Mouse (Mus musculus) adrenal gland, adult 8-10 months (tissue): ENCODE results near the gene Olfr56. TPM values are rescaled to one million over a fixed set of nuclear protein-coding genes. Genes with fewer than 3 reads are reported as not detected.
"Not testable (repeated sequence)": the region's sequence is repeated elsewhere in the genome, so short reads cannot be mapped to it uniquely, and the experiment has no call there.

Experiments used
- DNase-seq: peaks from one replicate; pipeline ENCODE4 v3.0.0; 2022
- total RNA-seq, 4 experiments: library from RNA; stranded (reverse); gene quantifications; 2 replicates each; pipeline ENCODE4 v1.2.4; 2022

Gene Olfr56
- total RNA-seq, 4 experiments from 2014 or later: 0.11 to 0.14 (median 0.12) TPM; not detected in 1

GRCm38 (mm10) chr11:49175345-49175744 lies 196.7 kb downstream of the Olfr56 start:
- DNase-seq: no peak

GRCm38 (mm10) chr11:49176047-49176779 lies 197.5 kb downstream of the Olfr56 start:
- DNase-seq: not testable (repeated sequence)

- no peak for DNase-seq
Measured at GRCm38 (mm10) chr11:49183172-49183571, 204.5 kb downstream of the Olfr56 start.

Other genes with a start within 250 kb of the Olfr56 start
- 100 to 1,000 TPM; 568 to 660 (median 629) TPM for gene Rack1, start 178.6 kb upstream of the Olfr56 start, total RNA-seq
- gene Trim41, start 161.5 kb upstream of the Olfr56 start, total RNA-seq: 10 to 100 TPM; 35.5 to 69.9 (median 49.8) TPM
- 10 to 100 TPM; 10.1 to 14.9 (median 10.9) TPM for gene Trim7, start 152.7 kb upstream of the Olfr56 start, total RNA-seq
- 1 to 10 TPM; 2.9 to 3.5 (median 3.3) TPM for gene Gm12184, start 152.2 kb upstream of the Olfr56 start, total RNA-seq
- 10 to 100 TPM; 21.0 to 26.7 (median 25.2) TPM for gene Irgm1, start 107.2 kb upstream of the Olfr56 start, total RNA-seq
- 1 to 10 TPM; 1.4 to 2.8 (median 2.6) TPM for gene Gm5431, start 76.7 kb upstream of the Olfr56 start, total RNA-seq
- 10 to 100 TPM in 1 of 4 experiments, 1 to 10 TPM in 3; 6.8 to 10.7 (median 8.6) TPM for gene Psme2b, start 32.7 kb upstream of the Olfr56 start, total RNA-seq
- 1 to 10 TPM; 2.3 to 4.5 (median 3.0) TPM for gene 9930111J21Rik1, start 509 bp downstream of the Olfr56 start, total RNA-seq
- gene Gm12185, start 13.3 kb downstream of the Olfr56 start, total RNA-seq: 1 to 10 TPM; 2.3 to 4.4 (median 3.2) TPM
- 1 to 10 TPM; 3.2 to 5.3 (median 4.2) TPM for gene Tgtp1, start 15.3 kb downstream of the Olfr56 start, total RNA-seq
- gene 9930111J21Rik2, start 72.4 kb downstream of the Olfr56 start, total RNA-seq: 1 to 10 TPM; 3.1 to 6.9 (median 3.9) TPM
- gene Tgtp2, start 85.3 kb downstream of the Olfr56 start, total RNA-seq: 1 to 10 TPM; 1.5 to 6.8 (median 3.8) TPM
- gene Ifi47, start 97.7 kb downstream of the Olfr56 start, total RNA-seq: 1 to 10 TPM; 4.4 to 7.4 (median 6.7) TPM
- gene Olfr1396, start 136.0 kb downstream of the Olfr56 start, total RNA-seq: 1 to 10 TPM; 1.8 to 5.0 (median 3.1) TPM
- gene Olfr1395, start 163.4 kb downstream of the Olfr56 start, total RNA-seq: not detected
- not detected for gene Olfr1394, start 175.5 kb downstream of the Olfr56 start, total RNA-seq
- gene Btnl9, start 208.3 kb downstream of the Olfr56 start, total RNA-seq: 10 to 100 TPM; 21.5 to 41.8 (median 32.6) TPM
- gene Zfp62, start 224.4 kb downstream of the Olfr56 start, total RNA-seq: 10 to 100 TPM; 28.1 to 40.1 (median 36.2) TPM